Mouse (Mus musculus): ENCODE results near the gene Tnip3. TPM values are rescaled to one million over a fixed set of nuclear protein-coding genes. Genes with fewer than 3 reads are reported as not detected.

Tnip3 gene
- total RNA-seq, 1 experiment from 2014 or later, result 0.27 TPM

DNA sequence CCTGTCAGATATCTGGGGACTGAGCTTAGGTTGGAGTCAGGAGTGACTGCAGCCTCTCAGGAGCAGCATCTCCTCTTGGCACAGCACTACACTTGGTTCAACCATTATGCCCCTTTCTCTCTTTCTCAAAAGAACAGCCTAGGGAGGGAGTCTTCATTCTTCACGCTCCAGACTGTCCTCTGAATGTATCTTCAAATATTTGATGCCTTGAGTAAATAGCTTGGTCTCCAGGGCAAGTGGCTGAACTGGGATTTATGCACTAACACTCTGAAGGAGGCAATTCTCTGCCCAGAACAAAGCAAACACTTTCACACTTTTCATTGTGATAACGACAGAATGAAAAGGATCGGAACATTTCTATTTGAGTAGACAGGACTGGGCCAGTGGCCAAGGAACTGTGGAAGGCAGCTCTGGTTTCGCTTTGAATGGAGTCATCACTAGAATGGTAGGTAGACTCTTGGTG lies 59.8 kb downstream of the Tnip3 start:
- peak; percentile 29 for DNase-seq

DNA sequence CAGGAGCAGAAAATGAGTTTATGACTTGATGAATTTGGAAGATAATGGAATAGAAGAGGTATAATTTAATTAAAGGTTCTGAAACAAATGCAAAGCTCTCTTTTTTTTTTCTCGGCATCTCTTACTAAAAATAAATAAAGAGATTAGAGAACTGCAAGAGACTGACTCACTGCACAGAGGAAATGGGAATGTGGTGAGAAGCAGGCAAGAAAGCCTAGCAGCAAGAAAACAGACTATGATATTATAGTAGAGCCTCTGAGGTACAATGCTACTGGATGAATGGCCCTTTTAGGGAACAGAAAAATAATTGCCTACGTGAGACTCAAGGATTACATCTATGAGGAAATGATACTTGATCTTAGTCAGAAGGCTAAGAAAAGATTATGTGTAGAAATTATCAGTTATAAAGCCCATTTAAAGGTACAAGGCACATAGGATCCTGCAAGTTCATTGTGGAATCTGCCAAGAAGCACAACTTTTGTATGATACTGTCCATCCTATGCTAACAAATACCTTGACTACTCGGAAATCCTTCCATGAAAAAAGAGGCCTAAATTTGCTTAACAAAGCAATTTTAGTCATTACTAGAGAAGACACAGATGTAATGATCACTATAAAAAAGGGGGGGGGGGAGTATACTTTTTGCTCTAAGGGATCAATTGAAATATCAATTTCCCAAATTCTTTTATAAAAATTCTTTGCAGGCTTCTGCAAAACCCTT lies 60.4 kb downstream of the Tnip3 start:
- DNase-seq, result no peak

- no peak for DNase-seq
Observed at GRCm38 (mm10) chr6:65588847-65589246, 63.7 kb downstream of the Tnip3 start.

DNA sequence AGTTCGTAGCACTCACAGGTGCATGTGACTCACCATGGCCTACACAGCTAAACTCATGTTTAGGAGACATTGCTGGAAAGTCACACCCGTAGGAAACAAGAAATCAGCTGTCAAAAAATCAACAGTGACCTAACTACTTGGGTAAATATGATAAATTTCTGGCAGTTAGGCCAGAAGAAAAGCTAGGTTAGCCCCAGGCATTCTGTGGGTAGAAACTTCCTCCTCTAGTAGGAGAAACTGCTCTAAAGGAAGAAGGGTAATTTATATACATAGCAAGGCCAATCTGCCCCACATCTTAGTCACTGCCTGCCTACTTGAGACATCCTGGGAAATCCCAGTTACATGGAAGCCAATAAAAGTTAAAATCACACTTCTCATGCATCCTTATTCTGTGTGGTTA lies 64.9 kb downstream of the Tnip3 start:
- no peak for DNase-seq

DNA sequence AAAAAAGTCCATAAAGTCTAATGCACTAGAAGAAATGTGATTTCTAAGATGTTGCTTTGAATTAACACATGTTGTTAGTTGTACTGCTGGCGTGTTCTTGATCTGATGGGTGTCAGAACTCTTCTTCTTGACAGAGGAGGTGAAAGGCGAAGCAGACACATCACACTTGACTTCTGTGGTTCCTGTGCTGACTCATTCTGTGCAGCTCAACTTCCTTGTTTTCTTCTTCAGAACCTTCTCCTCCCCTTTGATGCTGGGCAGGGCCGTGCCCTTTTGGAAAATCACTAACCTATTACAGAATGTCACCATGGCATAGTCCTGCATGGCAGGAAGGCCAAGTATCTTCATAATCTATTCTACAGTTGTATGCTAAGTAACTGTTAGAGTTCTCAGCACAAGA lies 69.1 kb downstream of the Tnip3 start:
- no peak for DNase-seq

DNA sequence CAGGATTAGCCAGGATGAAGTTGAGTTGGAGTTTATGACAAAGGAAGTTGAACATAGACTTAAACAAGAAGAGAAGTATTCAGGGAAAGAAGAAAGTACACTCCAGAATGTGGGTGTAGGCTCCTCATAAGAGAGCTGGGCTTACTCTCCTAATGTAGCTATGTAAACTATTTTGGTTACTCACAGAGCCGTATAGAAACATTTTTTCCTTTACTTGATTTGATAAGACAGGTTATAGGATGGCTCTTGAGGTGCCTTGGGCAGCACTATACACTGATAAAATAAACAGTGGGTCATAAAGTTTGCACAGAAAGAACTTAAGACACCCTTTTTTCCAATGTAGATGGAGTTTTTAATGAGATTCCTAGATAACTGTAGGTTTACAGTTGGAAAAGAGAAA lies 70.3 kb downstream of the Tnip3 start:
- no peak for DNase-seq

DNA sequence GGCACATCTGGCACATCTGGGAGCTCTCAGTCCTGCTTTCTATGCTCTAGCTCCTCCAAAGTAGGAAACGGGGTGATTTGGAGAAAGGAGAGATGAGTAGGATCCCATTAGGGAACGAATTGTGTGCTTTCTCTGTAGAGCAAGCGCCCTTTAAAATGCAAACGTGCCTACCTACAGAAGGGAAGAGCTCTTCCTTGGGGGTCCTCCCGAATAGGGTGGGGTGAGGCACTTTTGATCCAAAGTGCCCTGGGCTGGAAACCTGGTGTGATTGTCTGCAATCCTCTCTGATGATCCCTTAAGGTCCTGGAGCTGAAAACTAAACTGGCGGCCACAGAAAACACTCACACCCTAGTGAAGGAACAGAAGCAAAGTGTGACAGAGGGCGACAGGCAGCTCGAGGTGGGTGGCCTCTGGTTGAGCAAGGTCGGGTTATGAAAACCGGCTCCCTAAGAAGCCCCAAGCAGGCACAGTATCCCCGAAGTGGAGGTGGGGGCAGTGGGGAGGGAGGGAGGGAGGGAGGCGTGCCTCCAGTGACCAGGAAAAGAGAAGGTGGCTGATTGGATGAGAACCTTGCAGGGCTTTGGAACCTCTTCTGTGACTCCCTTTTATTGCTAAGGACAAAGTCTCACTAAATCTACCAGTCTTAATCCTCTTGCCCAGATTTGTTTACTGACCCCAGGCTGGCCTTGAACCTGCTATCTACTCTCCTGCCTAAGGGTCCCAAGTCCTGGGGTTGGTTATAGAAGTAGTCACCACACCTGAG lies 72.1 kb downstream of the Tnip3 start:
- no peak for DNase-seq

GRCm38 (mm10) chr6:65598522-65598921 lies 73.4 kb downstream of the Tnip3 start:
- DNase-seq, result no peak

DNA sequence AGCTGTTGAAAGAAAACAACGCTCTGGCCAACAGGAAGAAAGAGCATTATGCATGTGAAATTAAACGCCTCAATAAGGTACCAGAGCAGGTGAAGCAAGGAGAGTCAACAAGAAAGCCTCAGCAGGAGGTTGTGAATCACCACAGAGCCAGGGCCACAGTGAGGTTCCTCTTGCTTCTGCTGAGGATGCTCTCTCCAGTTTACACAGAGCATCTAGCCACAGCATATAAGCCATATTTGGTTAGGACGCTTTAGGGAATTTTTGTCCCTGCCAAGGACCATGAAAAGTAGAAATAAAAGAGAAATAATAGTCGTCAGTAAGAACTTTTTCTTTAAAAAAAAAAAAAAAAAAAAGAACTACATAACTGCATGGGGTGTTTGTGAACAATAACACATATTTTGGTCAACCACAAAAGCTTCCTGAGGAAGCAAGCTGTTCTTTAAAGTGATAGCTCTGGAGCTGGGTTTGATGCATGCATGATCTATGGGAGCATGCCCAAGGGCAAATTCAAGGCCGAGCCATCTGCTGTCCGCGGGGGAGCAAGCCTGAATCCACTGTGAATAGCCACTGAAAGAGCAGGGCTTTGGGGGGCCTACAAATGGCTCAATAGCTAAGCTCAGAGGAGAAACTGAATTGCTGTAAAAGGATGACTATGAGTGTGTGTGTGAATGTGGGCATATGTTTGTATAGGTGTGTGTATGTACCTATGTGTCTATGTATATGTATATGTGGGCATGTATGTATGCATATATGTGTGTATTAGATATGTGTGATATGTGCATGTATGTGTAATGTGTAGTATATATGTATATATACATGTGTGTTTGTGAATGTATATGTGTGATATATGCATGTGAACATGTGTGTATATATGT lies 75.0 kb downstream of the Tnip3 start:
- no peak for DNase-seq

- no peak for DNase-seq
Observed at GRCm38 (mm10) chr6:65600887-65601286, 75.8 kb downstream of the Tnip3 start.

- no peak for DNase-seq
Observed at GRCm38 (mm10) chr6:65605778-65606177, 80.7 kb downstream of the Tnip3 start.

- DNase-seq, result no peak
Observed at GRCm38 (mm10) chr6:65606946-65607345, 81.8 kb downstream of the Tnip3 start.

- no peak for DNase-seq
Observed at GRCm38 (mm10) chr6:65611834-65612233, 86.7 kb downstream of the Tnip3 start.

DNA sequence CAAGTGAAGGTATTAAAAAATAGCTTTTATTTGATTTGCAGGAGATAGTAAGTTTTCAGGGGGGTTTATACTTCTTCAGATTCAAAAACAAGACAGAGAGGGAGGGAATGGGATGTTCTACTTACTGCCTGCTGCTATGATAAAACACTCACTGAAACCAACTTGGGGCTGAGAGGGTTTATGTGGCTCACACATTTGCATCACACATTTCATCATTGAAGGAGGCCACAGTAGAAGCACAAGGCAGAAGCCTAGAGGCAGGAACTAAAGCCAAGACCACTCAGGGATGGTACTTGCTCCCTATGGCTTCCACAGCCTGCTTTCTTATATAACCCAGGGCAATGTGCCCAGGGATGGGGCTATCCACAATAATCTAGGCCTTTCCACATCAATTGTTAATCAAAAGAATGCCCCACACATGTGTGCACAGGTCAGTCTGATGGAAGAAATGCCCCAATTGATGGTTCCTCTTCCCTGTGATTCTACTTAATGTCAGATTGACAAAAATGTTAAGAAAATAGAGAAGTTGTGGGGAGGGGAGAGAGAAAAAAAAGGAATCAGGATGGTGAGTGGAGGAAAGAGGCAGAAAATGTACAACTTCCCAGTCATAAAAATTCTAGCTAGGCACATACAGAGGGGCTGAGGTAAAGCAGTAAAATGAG lies 88.9 kb downstream of the Tnip3 start:
- DNase-seq, result no peak

GRCm38 (mm10) chr6:65615641-65616040 lies 90.5 kb downstream of the Tnip3 start:
- DNase-seq, result no peak

- no peak for DNase-seq
Observed at GRCm38 (mm10) chr6:65621260-65621659, 96.1 kb downstream of the Tnip3 start.

DNA sequence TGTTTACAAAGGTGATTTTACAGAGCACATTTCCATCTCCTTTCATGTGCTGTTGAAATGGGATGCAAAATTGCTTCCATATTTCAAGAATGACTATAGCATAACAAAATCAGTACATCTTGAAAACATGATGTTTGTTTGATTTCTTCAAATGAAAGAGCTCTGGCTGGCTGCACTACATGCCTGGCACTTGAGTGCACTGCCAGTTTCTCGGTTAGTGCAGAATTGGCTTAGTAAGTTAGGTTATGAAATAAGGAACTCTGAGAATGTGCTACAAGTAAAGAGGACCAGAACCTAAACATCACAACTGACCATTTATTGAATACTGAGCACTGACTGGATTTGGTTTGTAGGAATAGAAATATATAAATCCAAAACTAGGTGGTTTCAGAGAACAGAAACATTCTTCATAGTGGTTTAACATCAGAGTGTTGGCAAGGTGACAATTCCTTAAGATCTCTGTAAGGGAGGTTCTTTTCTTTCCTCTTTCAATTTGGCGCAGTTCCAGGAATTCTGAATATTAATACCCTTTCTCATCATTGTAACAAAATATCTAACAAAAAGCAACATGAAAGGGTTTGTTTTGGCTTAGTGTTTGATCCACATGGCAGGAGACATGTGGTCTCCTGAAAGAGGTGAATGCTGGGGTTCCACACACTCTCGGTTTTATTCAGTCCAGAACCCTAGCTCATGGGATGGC lies 98.1 kb downstream of the Tnip3 start:
- DNase-seq, result no peak

DNA sequence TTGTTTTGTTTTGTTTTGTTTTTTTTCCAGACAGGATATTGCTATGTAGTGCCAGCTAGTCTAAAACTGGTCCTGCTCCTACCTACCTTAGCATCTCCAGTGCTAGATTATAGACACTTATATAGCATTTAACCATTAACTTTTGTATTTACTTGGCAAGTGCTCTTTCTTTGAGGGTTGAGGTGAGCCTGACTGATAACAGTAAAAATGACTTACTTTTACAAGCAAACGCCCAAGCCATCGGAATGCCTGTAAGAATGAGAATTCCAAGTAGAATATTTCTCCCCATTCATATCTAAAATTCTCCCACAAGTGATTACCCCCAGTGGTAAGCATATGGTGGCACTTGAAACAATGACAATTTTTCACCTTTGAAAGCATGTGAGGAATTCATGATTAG lies 105.5 kb downstream of the Tnip3 start:
- no peak for DNase-seq

GRCm38 (mm10) chr6:65632184-65632583 lies 107.1 kb downstream of the Tnip3 start:
- no peak for DNase-seq

- DNase-seq, result no peak
Observed at GRCm38 (mm10) chr6:65642431-65642830, 117.3 kb downstream of the Tnip3 start.

GRCm38 (mm10) chr6:65644110-65644509 lies 119.0 kb downstream of the Tnip3 start:
- no peak for DNase-seq

GRCm38 (mm10) chr6:65646408-65646807 lies 121.3 kb downstream of the Tnip3 start:
- no peak for DNase-seq

Measured in adrenal gland, postnatal 25 days (tissue).